Mouse (Mus musculus) brain, adult 2 months (tissue): ENCODE measurements around the gene Tmem117.

Experiments used
- DNase-seq: peaks from one replicate; pipeline ENCODE4 v3.0.0; 2011; ENCODE audit warnings: low read depth, low spot score

Gene Tmem117

GRCm38 (mm10) chr15:94770832-94771578 is 142.0 kb downstream of the Tmem117 start:
- peak; percentile 72 for DNase-seq

DNA sequence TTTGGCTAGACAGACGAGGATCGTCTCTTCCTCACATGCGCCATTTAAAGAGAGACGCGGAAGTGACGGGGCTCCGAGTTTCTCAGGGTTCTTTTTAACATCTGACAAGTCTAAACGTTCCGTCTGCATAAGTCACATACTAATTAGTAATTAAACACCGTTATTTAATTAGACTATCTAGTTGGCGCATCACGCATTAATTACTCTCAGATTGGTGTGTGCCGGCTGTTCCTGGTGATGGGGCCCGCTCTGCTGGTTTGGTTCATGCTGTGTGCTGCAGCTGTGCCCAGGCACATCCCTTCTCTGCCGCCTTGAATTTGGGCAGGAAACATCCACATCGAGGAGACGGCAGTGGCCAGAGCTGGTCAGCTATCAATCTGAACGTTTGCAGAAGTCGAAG is 142.7 kb downstream of the Tmem117 start:
- DNase-seq = peak; percentile 39

GRCm38 (mm10) chr15:94776119-94777069 is 147.4 kb downstream of the Tmem117 start:
- peak; percentile 75 for DNase-seq

- peak; percentile 87 for DNase-seq
Observed at GRCm38 (mm10) chr15:94781556-94781955, 152.5 kb downstream of the Tmem117 start.

DNA sequence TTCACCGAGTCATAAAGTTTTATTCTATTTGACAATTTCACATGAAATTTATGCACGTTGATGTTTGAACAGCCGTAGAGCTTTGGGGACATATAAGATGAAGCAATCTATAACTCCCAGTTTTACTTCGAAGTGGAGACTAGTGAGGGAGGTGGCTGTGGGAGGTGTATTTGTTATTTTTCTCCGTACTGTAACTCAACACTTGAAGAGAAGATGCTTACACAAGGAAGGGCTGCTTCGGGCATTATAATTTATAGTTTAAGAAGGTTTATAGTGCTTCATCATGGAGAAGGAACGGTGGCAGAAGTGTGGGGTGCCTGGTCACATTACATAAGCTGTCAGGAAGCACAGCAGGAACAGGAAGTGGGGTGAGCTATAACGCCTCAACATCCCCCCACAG is 164.4 kb downstream of the Tmem117 start:
- DNase-seq = no peak

GRCm38 (mm10) chr15:94795484-94795883 is 166.5 kb downstream of the Tmem117 start:
- no peak for DNase-seq

- DNase-seq = no peak
Observed at GRCm38 (mm10) chr15:94798236-94798635, 169.2 kb downstream of the Tmem117 start.

DNA sequence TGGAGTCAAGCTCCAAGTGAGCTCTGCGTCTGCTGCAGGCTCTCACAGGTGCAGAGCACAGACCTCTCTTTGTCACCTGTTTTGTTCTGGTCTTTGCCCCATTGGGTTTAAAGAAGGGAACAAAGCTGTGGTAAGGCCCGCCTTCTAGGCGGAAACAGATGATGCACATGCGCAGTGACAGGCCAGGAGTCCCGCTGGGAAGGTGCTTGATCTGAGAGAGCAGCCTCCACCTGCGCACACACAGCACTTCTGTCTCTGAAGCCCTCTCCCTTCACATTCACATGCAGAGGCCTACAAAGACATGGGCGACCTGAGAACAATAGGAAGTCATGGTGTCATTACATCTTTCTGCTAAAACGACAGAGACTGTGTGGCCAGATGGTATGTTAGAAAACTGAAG is 172.4 kb downstream of the Tmem117 start:
- DNase-seq = no peak

- peak; percentile 26 for DNase-seq
Observed at GRCm38 (mm10) chr15:94802820-94803219, 173.8 kb downstream of the Tmem117 start.

- peak; percentile 21 for DNase-seq
Observed at GRCm38 (mm10) chr15:94803624-94804342, 174.8 kb downstream of the Tmem117 start.

GRCm38 (mm10) chr15:94806005-94806404 is 177.0 kb downstream of the Tmem117 start:
- DNase-seq = no peak

DNA sequence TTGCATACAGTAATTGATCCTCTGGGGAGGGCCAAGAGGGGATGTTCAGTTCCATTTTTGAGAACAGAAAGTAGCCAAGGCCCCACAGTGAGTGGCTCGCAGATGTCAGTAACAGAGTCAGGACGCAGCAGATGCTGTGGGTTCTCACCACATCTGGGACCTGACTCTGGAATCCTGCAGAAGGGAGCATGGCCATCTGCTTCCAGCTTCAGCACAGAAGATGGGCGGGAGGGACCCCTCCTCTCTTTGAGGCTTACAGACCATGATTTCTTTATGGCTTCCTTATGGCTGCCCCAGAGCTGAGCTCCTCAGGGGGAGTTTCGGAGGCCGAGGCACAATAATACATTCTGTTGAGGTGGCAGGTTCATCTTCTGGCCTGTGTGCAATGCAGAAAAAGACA is 182.5 kb downstream of the Tmem117 start:
- no peak for DNase-seq

GRCm38 (mm10) chr15:94814213-94815100 is 185.4 kb downstream of the Tmem117 start:
- peak; percentile 66 for DNase-seq

DNA sequence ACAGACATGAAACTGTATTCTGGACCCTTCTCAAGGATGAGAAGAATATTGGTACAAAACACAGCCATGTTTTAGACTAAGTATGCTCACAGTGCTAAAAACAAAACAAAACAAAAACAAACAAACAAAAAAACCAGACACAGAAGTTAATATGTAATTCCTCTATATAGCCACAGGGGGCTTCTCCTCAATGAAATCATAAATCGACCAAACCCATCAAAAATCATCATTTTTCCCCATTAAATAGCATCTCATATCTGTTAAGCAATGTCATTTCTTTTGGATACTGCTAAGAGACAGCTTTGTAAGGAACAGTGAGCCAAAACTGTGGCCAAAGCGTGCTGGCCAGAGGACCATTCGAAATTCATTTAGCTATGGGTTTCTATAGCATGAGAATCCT is 206.6 kb downstream of the Tmem117 start:
- DNase-seq = no peak

DNA sequence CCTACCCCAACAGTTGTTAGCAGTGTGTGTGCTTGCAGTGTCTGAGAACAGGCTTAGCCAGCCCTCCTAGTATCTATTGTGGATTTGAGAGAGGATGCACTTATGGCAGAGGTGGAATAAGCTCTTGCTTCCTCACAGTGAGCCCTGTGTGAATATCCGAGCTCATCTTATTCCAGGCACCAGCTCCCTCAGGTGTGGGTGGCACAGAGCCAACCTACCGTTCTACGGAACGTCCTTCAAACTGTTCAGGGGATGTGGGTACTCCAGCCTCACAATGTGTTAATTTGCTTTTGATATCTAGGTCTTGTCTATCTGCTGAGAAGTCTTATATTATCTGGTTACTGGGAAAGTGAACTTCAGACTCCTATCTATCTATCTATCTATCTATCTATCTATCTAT is 209.6 kb downstream of the Tmem117 start:
- DNase-seq = peak; percentile 48

GRCm38 (mm10) chr15:94847501-94847900 is 218.5 kb downstream of the Tmem117 start:
- peak; percentile 80 for DNase-seq

- peak; percentile 83 for DNase-seq
Observed at GRCm38 (mm10) chr15:94859641-94860040, 230.6 kb downstream of the Tmem117 start.

DNA sequence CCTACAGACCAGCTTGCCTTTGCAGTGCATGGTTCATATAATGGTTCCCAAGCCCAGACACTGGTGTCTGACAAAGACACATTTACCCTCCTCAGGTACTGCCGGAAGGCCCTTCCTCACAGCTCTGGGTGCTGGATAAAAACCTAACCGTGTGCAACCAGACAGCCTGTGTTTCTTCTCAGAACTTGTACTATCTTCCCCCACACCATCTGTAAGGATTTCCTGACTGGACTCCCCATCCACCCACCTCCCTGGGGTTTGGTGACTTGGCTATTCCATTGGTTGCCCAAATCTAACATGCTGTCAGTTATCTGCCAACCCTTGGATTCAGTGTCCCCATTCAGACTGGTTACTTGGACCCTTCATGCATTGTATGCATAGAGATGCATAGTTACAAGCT is 232.1 kb downstream of the Tmem117 start:
- DNase-seq = peak; percentile 68

DNA sequence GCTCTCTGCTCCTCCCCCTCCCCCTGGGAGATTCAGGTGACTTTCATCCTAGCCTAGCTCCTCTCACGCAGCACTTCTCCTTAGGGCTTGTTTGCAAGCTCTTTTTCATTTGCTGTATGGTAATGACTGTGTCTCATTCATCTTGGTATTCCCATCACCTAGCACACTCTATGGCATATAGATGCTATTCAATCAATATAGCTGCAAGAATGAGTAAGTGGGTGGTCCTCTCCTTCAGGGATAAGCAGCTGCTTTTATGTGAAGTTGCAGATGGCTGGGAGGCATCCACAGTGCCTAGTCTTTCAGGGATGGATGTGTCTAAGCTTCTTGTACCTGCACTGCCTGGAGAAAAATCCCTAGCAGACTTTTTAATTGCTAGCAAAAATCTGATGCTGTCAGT is 235.1 kb downstream of the Tmem117 start:
- DNase-seq = peak; percentile 72

DNA sequence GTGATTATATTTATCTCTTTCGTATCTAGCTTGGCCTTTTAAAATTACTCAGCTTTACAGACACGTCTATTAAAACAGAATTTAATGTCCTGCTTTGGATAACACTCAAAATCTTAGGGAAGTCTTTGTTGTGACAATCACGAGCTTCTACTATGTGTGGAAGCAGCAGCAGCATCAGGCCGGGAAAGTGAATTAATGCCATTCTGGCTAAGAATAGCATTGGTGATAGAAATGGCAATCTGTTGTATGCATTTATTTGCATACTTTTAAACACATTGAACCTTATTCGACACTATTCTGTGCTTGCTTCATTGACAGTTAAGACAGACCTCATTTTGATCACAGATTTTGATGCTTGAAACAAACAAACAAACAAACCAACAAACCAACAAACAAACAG is 239.3 kb downstream of the Tmem117 start:
- peak; percentile 33 for DNase-seq

GRCm38 (mm10) chr15:94885026-94885425 is 256.0 kb downstream of the Tmem117 start:
- peak; percentile 76 for DNase-seq
